ENCODE assay signal across 8 mouse cellular contexts in genomic region chr9:35115299-35115698, GRCm38 (mm10). TPM values are rescaled to one million over a fixed set of nuclear protein-coding genes. Genes with fewer than 3 reads are reported as not detected.
DNase-seq lines count a peak whose midpoint lies in the region; ATAC-seq lines count a peak whose summit lies in the region.

No protein-coding gene starts in this region.

- H3K27me3 ChIP-seq in kidney, embryonic 16.5 days (ENCODE audit: insufficient read depth, low read length), result no peaks in the 10 kb centered on the region
- H3K27me3 ChIP-seq in embryonic facial prominence, embryonic 11.5 days (ENCODE audit: control insufficient read depth, insufficient read depth, low read length), result no peaks in the 10 kb centered on the region
- no peaks in the 10 kb centered on the region for H3K27me3 ChIP-seq in hindbrain, embryonic 14.5 days (ENCODE audit: control insufficient read depth, insufficient read depth, low read length)
- no peaks in the 10 kb centered on the region for H3K27me3 ChIP-seq in midbrain, embryonic 14.5 days (ENCODE audit: control insufficient read depth, insufficient read depth, low read length)

- no peak for ATAC-seq in kidney, embryonic 16.5 days (ENCODE audit: low FRiP score, low TSS enrichment)
- ATAC-seq in embryonic facial prominence, embryonic 11.5 days (replicated peaks; ENCODE audit: insufficient number of reproducible peaks, low FRiP score, low TSS enrichment, low read depth), result no peak
- ATAC-seq in hindbrain, embryonic 14.5 days (ENCODE audit: low FRiP score), result no peak
- no peak for ATAC-seq in midbrain, embryonic 14.5 days (ENCODE audit: low FRiP score, low TSS enrichment)

- no peaks in the 10 kb centered on the region for H3K9me3 ChIP-seq in kidney, embryonic 16.5 days (ENCODE audit: low read length)
- H3K9me3 ChIP-seq in embryonic facial prominence, embryonic 11.5 days (replicated peaks; ENCODE audit: control insufficient read depth, low read length), result no peaks in the 10 kb centered on the region
- no peaks in the 10 kb centered on the region for H3K9me3 ChIP-seq in hindbrain, embryonic 14.5 days (ENCODE audit: control insufficient read depth, low read length)
- no peaks in the 10 kb centered on the region for H3K9me3 ChIP-seq in midbrain, embryonic 14.5 days (ENCODE audit: control insufficient read depth, low read length)

- H3K27ac ChIP-seq in kidney, embryonic 16.5 days (ENCODE audit: low read length), result no peak overlapping the region
- H3K27ac ChIP-seq in embryonic facial prominence, embryonic 11.5 days (replicated peaks; ENCODE audit: low read depth, low read length), result no peak overlapping the region
- H3K27ac ChIP-seq in hindbrain, embryonic 14.5 days, result no peak overlapping the region
- H3K27ac ChIP-seq in midbrain, embryonic 14.5 days (replicated peaks; ENCODE audit: low read depth, low read length), result no peak overlapping the region

- intact Hi-C loops in gastrocnemius, postnatal 14 days (cut with DNase I; ENCODE audit: low total_unique reads), result no loop called here

- H3K4me1 ChIP-seq in kidney, embryonic 16.5 days (ENCODE audit: insufficient read depth, low read length), result peaks cover 27% of the 10 kb centered on the region
- H3K4me1 ChIP-seq in embryonic facial prominence, embryonic 11.5 days (ENCODE audit: control insufficient read depth, insufficient read depth, low read length), result peaks cover 12% of the 10 kb centered on the region
- peaks cover 25% of the 10 kb centered on the region for H3K4me1 ChIP-seq in hindbrain, embryonic 14.5 days (replicated peaks; ENCODE audit: control insufficient read depth, insufficient read depth, low read length)
- H3K4me1 ChIP-seq in midbrain, embryonic 14.5 days (ENCODE audit: control insufficient read depth, insufficient read depth, low read length), result peaks cover 17% of the 10 kb centered on the region

- peak overlapping the region; percentile 75 for H3K4me3 ChIP-seq in kidney, embryonic 16.5 days (ENCODE audit: low read length)
- peak overlapping the region; percentile 66 for H3K4me3 ChIP-seq in embryonic facial prominence, embryonic 11.5 days (ENCODE audit: low read depth, low read length)
- H3K4me3 ChIP-seq in hindbrain, embryonic 14.5 days (replicated peaks; ENCODE audit: low read length), result no peak overlapping the region; the same call in 1 of the 2 replicates
- H3K4me3 ChIP-seq in midbrain, embryonic 14.5 days (replicated peaks; ENCODE audit: low read depth, low read length), result no peak overlapping the region; the same call in 1 of the 2 replicates

- 33% methylated on average over 4 of the region's 4 CpGs for WGBS in kidney, embryonic 16.5 days
- WGBS in embryonic facial prominence, embryonic 11.5 days, result 56% methylated on average over 4 of the region's 4 CpGs
- WGBS in hindbrain, embryonic 14.5 days, result 70% methylated on average over 4 of the region's 4 CpGs
- whole genome bisulfite sequencing in midbrain, embryonic 14.5 days, result 58% methylated on average over 4 of the region's 4 CpGs

- H3K4me2 ChIP-seq in kidney, embryonic 16.5 days (replicated peaks; ENCODE audit: low read depth, low read length), result peak overlapping the region; percentile 88
- H3K4me2 ChIP-seq in embryonic facial prominence, embryonic 11.5 days (ENCODE audit: low read depth, low read length), result peak overlapping the region; percentile 82
- H3K4me2 ChIP-seq in hindbrain, embryonic 14.5 days (replicated peaks), result peak overlapping the region; percentile 82
- H3K4me2 ChIP-seq in midbrain, embryonic 14.5 days (ENCODE audit: low read length), result peak overlapping the region; percentile 75; the same call in 1 of the 2 replicates

- no peak for DNase-seq in kidney, adult 18-20 months
- DNase-seq in embryonic facial prominence, embryonic 11.5 days (ENCODE audit: low spot score), result no peak
- no peak for DNase-seq in hindbrain, embryonic 14.5 days (ENCODE audit: low spot score)
- no peak for DNase-seq in midbrain, embryonic 14.5 days
- no peak for DNase-seq in urinary bladder, postnatal 36 days (ENCODE audit: low spot score in 2 of 2)
- DNase-seq in cerebellum, postnatal 36 days, result no peak
- no peak for DNase-seq in gastrocnemius, postnatal 14 days

- H3K36me3 ChIP-seq in kidney, embryonic 16.5 days (ENCODE audit: insufficient read depth, low read length), result no peaks in the 10 kb centered on the region
- no peaks in the 10 kb centered on the region for H3K36me3 ChIP-seq in embryonic facial prominence, embryonic 11.5 days (replicated peaks; ENCODE audit: control insufficient read depth, insufficient read depth, low read depth, low read length)
- H3K36me3 ChIP-seq in hindbrain, embryonic 14.5 days (replicated peaks; ENCODE audit: control insufficient read depth, insufficient read depth), result no peaks in the 10 kb centered on the region
- H3K36me3 ChIP-seq in midbrain, embryonic 14.5 days (ENCODE audit: control insufficient read depth, insufficient read depth, low read length), result no peaks in the 10 kb centered on the region

- H3K9ac ChIP-seq in kidney, embryonic 16.5 days (replicated peaks; ENCODE audit: low read length), result peak overlapping the region; percentile 85; the same call in 1 of the 2 replicates
- peak overlapping the region; percentile 83 for H3K9ac ChIP-seq in embryonic facial prominence, embryonic 11.5 days (replicated peaks; ENCODE audit: low read length)
- H3K9ac ChIP-seq in hindbrain, embryonic 14.5 days, result no peak overlapping the region
- H3K9ac ChIP-seq in midbrain, embryonic 14.5 days (replicated peaks; ENCODE audit: low read length), result no peak overlapping the region

RNA-seq across cellular contexts. Expression of gene St3gal4, which starts 3.8 kb away (rescaled TPM):
- polyA plus RNA-seq in kidney, embryonic 16.5 days (2015; fragmentation: Nextera tagmentation; extraction: Ambion mirVana), result 19.4 and 20.0 TPM in 2 replicates
- 24.2 and 25.4 TPM in 2 replicates for polyA plus RNA-seq in embryonic facial prominence, embryonic 11.5 days (2014; fragmentation: Nextera tagmentation; extraction: Ambion mirVana)
- 12.8 and 13.5 TPM in 2 replicates for polyA plus RNA-seq in hindbrain, embryonic 14.5 days (2014; fragmentation: Nextera tagmentation; extraction: Ambion mirVana)
- polyA plus RNA-seq in midbrain, embryonic 14.5 days (2014; fragmentation: Nextera tagmentation; extraction: Ambion mirVana), result 11.1 and 12.5 TPM in 2 replicates
- 1 to 10 TPM; 5.8 to 7.3 TPM for total RNA-seq in gastrocnemius, postnatal 14 days (2021)

Comparison
In these comparisons a context has a peak if more than half of its experiments do, and no peak if none do; other contexts are left out.
1. H3K4me3 ChIP-seq: peak in kidney, embryonic 16.5 days (single experiment) and embryonic facial prominence, embryonic 11.5 days (single experiment); none in hindbrain, embryonic 14.5 days (single experiment) and midbrain, embryonic 14.5 days (single experiment).
2. H3K9ac ChIP-seq: peak in kidney, embryonic 16.5 days (single experiment) and embryonic facial prominence, embryonic 11.5 days (single experiment); none in hindbrain, embryonic 14.5 days (single experiment) and midbrain, embryonic 14.5 days (single experiment).
3. Peak in every context shown above with its lines, with median percentiles within 50 percentile points of each other: H3K4me2 ChIP-seq.